Mouse (Mus musculus) liver, postnatal 0 days (tissue): ENCODE data around the gene Gna13. TPM values are rescaled to one million over a fixed set of nuclear protein-coding genes. Genes with fewer than 3 reads are reported as not detected.
A peak's percentile ranks its signal among the peaks of the same experiment; 100 is the strongest.

Source experiments
- ATAC-seq: fragments of 200-750 bp; cut with Nextera tagmentation; 2 replicates; pipeline ENCODE4 v1.8.0; 2017; ENCODE audit warnings: mild to moderate bottlenecking, moderate library complexity
- DNase-seq: peaks from one replicate; pipeline ENCODE4 v3.0.0-alpha.2; 2016
- H3K27ac ChIP-seq: fragments of 300-500 bp; sonication (generic); 2 replicates; pipeline ENCODE4 v1.5.1; 2014; ENCODE audit warnings: antibody characterized with exemption, moderate library complexity, mild to moderate bottlenecking, low read depth
- H3K27me3 ChIP-seq: fragments of 300-500 bp; sonication (generic); 2 replicates; pipeline ENCODE4 v1.6.1; 2014; ENCODE audit warnings: low read length, control low read depth, mixed read lengths; ENCODE audit not compliant: insufficient read depth
- H3K36me3 ChIP-seq: fragments of 300-500 bp; sonication (generic); replicated peaks from 2 replicates; pipeline ENCODE4 v1.6.1; 2014; ENCODE audit warnings: mild to moderate bottlenecking, control low read depth, low read length, moderate library complexity, mixed read lengths; ENCODE audit not compliant: insufficient read depth
- H3K4me1 ChIP-seq: fragments of 300-500 bp; sonication (generic); 2 replicates; pipeline ENCODE4 v1.6.1; 2014; ENCODE audit warnings: antibody characterized with exemption, mild to moderate bottlenecking, control low read depth; ENCODE audit not compliant: insufficient read depth
- H3K4me2 ChIP-seq: fragments of 300-500 bp; sonication (generic); 2 replicates; pipeline ENCODE4 v1.6.1; 2014; ENCODE audit warnings: low read depth, mild to moderate bottlenecking, low read length, moderate library complexity, mixed read lengths
- H3K4me3 ChIP-seq: fragments of 300-500 bp; sonication (generic); 2 replicates; pipeline ENCODE4 v1.5.1; 2014; ENCODE audit warnings: low read depth, low read length
- H3K9ac ChIP-seq: fragments of 300-500 bp; sonication (generic); replicated peaks from 2 replicates; pipeline ENCODE4 v1.6.1; 2014; ENCODE audit warnings: mild to moderate bottlenecking, moderate library complexity
- H3K9me3 ChIP-seq: fragments of 300-500 bp; sonication (generic); 2 replicates; pipeline ENCODE4 v1.6.1; 2016; ENCODE audit warnings: mild to moderate bottlenecking, control low read depth, low read length, mixed read lengths
- CTCF ChIP-seq: sonication (generic); IDR thresholded peaks from 2 replicates; pipeline ENCODE4 v1.5.1; 2016; ENCODE audit warnings: antibody characterized with exemption, low read depth
- EP300 ChIP-seq: IDR thresholded peaks from 2 replicates; pipeline ENCODE4 v1.6.1; 2016; ENCODE audit warnings: antibody characterized with exemption, low read depth, mild to moderate bottlenecking
- WGBS: fragments of 180-500 bp; shearing (Covaris S2); extraction: QIAGEN DNeasy Blood & Tissue Kit; methylation state at CpG from one replicate; pipeline ENCODE4 v1.1.7; 2014; ENCODE audit not compliant: insufficient replicate concordance; 5-methylcytosine and 5-hydroxymethylcytosine counted together
- polyA plus RNA-seq: library from polyadenylated mRNA; unstranded; fragments of >200 nt; fragmentation: Nextera tagmentation; extraction: Ambion mirVana; gene quantifications from 2 replicates; pipeline ENCODE4 v1.2.1, GENCODE M21; 2015

Gene Gna13
- polyA plus RNA-seq, 1 experiment from 2014 or later: 28.4 TPM

GRCm38 (mm10) chr11:109343991-109344599 lies 18.5 kb upstream of the Gna13 start:
- DNase-seq (peak; percentile 66), ATAC-seq (peak; percentile 26; the same call in 1 of the 2 replicates)
- WGBS: 30% methylated on average over 10 of the region's 10 CpGs
- Histone ChIP-seq H3K27ac (0 out of 2 replicates have a peak overlapping the region, but pooled peaks have one; percentile 44), H3K36me3 (no peaks in the 10 kb centered on the region), H3K4me3 (no peak overlapping the region), H3K4me1 (peaks cover 32% of the 10 kb centered on the region), H3K27me3 (no peaks in the 10 kb centered on the region), H3K9me3 (no peaks in the 10 kb centered on the region), H3K9ac (no peak overlapping the region), H3K4me2 (no peak overlapping the region)
- 0 out of 2 replicates have a peak, but pooled peaks have one; percentile 24 for TF ChIP-seq EP300
- TF ChIP-seq CTCF: peak; percentile 60

- Histone ChIP-seq H3K9ac (no peak overlapping the region), H3K9me3 (no peaks in the 10 kb centered on the region), H3K27me3 (no peaks in the 10 kb centered on the region), H3K4me1 (peaks cover 24% of the 10 kb centered on the region), H3K4me2 (peak overlapping the region; percentile 42), H3K4me3 (no peak overlapping the region), H3K36me3 (no peaks in the 10 kb centered on the region), H3K27ac (peak overlapping the region; percentile 31)
- ATAC-seq: peak; percentile 81
- DNase-seq: peak; percentile 84
- 12% methylated on average over 10 of the region's 10 CpGs for WGBS
- no peak for TF ChIP-seq CTCF
- peak; percentile 56 for TF ChIP-seq EP300
These were observed 15.2 kb upstream of the Gna13 start for GRCm38 (mm10) chr11:109347242-109347959.

DNA sequence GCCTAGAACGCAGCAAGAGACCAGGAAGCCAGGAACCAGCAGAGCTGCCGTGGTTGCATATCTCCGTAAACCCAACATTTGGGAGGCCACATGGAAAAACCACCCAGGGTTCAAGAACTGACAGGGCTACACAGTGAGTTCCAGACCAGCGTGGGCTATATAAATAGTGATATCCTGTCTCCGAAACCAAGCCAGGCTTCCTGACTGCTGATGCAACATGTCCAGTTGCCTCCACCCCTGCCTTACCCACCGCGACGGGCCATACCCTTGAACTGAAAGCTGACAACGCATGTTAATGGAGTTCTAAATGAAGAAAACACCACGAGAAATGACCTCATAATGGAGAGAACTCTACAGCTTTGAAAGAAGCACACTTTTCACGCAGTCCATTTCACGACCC lies 14.2 kb upstream of the Gna13 start:
- Histone ChIP-seq H3K36me3 (no peaks in the 10 kb centered on the region), H3K4me3 (no peak overlapping the region), H3K4me1 (peaks cover 24% of the 10 kb centered on the region), H3K9me3 (no peaks in the 10 kb centered on the region), H3K9ac (no peak overlapping the region), H3K27ac (peak overlapping the region; percentile 31; the same call in 1 of the 2 replicates), H3K4me2 (no peak overlapping the region), H3K27me3 (no peaks in the 10 kb centered on the region)
- ATAC-seq (no peak), DNase-seq (no peak)
- 26% methylated on average over 12 of the region's 12 CpGs for WGBS
- no peak for TF ChIP-seq CTCF
- TF ChIP-seq EP300: no peak

DNA sequence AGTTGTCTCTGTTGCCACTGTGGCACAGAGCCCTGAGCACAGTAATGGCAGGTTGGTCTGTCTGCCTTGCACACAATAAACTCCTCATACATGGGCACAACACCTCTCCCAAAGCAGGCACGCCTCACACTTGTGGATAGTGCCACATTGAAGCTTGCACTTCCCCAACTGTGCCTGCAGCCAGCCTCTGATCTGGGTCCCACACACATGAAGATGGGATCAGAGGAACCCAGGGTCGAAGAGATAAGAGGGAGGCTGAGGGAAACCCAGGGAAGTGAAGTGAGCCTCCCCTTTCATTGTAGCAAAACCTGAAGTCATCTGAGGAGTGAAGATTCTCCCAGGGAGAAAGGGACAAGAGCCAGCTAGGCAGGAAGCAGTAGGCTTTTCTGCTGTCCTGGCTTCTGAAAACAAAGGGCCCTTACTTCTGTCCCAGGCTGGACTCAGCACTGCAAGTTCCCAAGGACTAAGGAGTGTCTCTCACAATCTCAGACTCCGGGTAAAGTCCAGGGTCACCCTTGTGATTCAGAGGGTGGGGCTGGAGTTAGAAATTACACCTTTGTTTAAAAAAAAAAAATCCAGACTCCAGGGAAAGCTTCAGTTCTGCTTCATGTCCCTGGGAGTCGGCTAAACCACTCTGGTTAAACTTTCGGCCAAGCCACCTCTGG lies 12.8 kb upstream of the Gna13 start:
- H3K27me3 ChIP-seq: no peaks in the 10 kb centered on the region
- peaks cover 31% of the 10 kb centered on the region for H3K4me1 ChIP-seq
- H3K27ac ChIP-seq: 0 out of 2 replicates have a peak overlapping the region, but pooled peaks have one; percentile 16
- no peaks in the 10 kb centered on the region for H3K36me3 ChIP-seq
- TF ChIP-seq CTCF (no peak), EP300 (no peak)
- ATAC-seq (peak; percentile 33), DNase-seq (no peak)
- WGBS: 49% methylated on average over 5 of the region's 5 CpGs
- H3K4me2 ChIP-seq: no peak overlapping the region
- H3K9me3 ChIP-seq: no peaks in the 10 kb centered on the region
- H3K4me3 ChIP-seq: no peak overlapping the region
- no peak overlapping the region for H3K9ac ChIP-seq

- DNase-seq: no peak
- H3K36me3 ChIP-seq: no peaks in the 10 kb centered on the region
- no peaks in the 10 kb centered on the region for H3K27me3 ChIP-seq
- H3K9me3 ChIP-seq: no peaks in the 10 kb centered on the region
- no peak overlapping the region for H3K9ac ChIP-seq
- H3K4me3 ChIP-seq: no peak overlapping the region
- no peak for TF ChIP-seq EP300
- TF ChIP-seq CTCF: no peak
- peaks cover 31% of the 10 kb centered on the region for H3K4me1 ChIP-seq
- no peak overlapping the region for H3K4me2 ChIP-seq
- WGBS: 72% methylated on average over 7 of the region's 7 CpGs
- ATAC-seq: no peak
- no peak overlapping the region for H3K27ac ChIP-seq
These were observed 12.3 kb upstream of the Gna13 start for GRCm38 (mm10) chr11:109350317-109350714.

DNA sequence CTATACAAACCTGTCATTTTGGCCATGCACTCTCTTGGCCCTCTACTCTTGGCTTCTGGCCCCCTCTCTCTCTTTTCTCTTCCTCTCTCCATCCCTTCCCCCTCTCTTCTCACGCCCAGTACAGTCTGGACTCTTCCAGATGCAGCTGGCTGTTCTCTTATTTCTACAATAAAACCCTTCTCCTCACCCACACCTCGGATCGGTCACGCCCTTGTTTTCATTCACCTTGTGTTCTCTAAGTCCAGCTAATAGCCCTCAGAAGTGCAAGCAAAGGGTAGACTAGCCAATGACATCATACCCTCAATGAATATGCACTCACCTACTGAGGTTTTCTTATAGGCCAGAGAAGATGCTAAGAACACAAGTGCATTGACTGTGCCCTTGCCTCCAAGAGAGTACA lies 11.1 kb upstream of the Gna13 start:
- ATAC-seq: no peak
- Histone ChIP-seq H3K4me3 (no peak overlapping the region), H3K36me3 (no peaks in the 10 kb centered on the region), H3K27me3 (no peaks in the 10 kb centered on the region), H3K4me1 (peaks cover 29% of the 10 kb centered on the region), H3K27ac (no peak overlapping the region), H3K9ac (no peak overlapping the region), H3K9me3 (no peaks in the 10 kb centered on the region), H3K4me2 (no peak overlapping the region)
- TF ChIP-seq EP300: no peak
- no peak for TF ChIP-seq CTCF
- WGBS: 84% methylated on average over 4 of the region's 4 CpGs
- no peak for DNase-seq
